Mouse (Mus musculus) heart, adult 9 months (tissue): Measurements from ENCODE around the gene Slc22a30.
"Not testable (repeated sequence)": the region's sequence is repeated elsewhere in the genome, so short reads cannot be mapped to it uniquely, and the experiment has no call there.

Source experiments
- DNase-seq, 2 experiments: peaks; one replicate each; pipeline ENCODE4 v3.0.0; 2022; ENCODE audit warnings: low spot score in 2 of 2

The Slc22a30 gene

GRCm38 (mm10) chr19:8405011-8405410 lies at the start of gene Slc22a30:
Slc22a30 (minus strand) TSS chr19:8405111.
- not testable (repeated sequence) for DNase-seq

GRCm38 (mm10) chr19:8448321-8448720 lies 43.4 kb upstream of the Slc22a30 start:
- DNase-seq: no peak

GRCm38 (mm10) chr19:8447516-8447915 lies 42.6 kb upstream of the Slc22a30 start:
- no peak for DNase-seq

- no peak for DNase-seq
Measured at GRCm38 (mm10) chr19:8431051-8431662, 26.2 kb upstream of the Slc22a30 start.

- not testable (repeated sequence) for DNase-seq
Measured at GRCm38 (mm10) chr19:8407290-8408021, 2.5 kb upstream of the Slc22a30 start.
